ENCODE assay signal across 10 mouse cellular contexts in the genomic region with DNA sequence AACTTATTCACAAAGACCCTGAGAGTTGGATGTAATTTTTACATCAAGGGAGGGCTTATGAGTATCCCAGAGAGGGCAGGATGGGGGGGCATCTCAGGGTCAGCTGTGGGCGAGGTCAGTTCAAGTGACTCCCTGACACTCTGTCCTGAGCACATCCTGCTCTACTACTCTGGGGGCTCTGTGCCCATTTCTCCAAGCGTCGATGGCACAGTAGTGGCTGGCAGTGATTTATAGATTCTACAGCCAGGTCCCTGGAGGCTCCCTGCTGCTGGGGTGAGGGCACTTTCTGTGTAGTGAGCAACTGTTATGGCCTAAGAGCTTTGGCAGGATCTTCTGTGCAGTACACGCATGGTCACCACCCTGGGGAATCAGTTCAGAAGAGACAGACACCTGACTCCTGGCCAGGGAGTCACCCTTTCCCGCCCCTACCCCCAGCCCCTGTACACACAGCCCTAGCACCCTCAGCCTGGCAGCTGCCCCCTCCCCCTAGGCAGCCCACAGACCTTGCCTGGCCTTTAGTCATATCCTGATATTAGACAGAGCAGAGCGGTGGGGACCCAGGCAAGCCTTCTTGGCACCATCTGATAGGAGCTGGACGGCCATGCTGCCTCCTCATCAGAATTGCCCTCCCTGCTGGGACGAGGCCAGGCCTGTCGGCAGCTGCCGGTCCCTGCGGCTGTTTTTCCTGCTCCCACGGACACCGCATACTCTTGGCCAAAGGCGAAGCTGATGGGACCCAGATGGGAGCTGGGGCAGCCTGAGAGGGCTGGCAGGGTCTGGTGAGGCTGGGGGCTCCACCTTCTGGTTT. TPM values are rescaled to one million over a fixed set of nuclear protein-coding genes. Genes with fewer than 3 reads are reported as not detected.
DNase-seq lines count a peak whose midpoint lies in the region; ATAC-seq and TF ChIP-seq lines count a peak whose summit lies in the region.
"Had no signal": no experiment of that assay in that cellular context is flagged by ENCODE, and none has a peak within 500 bp of the region (broad histone marks: within the 10 kb centered on the region; RNA-seq: fewer than 3 reads in every experiment).

No protein-coding gene starts in this region.

- H3K4me1 ChIP-seq in hindbrain, embryonic 10.5 days (replicated peaks): peaks cover 47% of the 10 kb centered on the region
- no peaks in the 10 kb centered on the region for H3K4me1 ChIP-seq in midbrain, postnatal 0 days (ENCODE audit: insufficient read depth, low read length)

- no peak overlapping the region for H3K9ac ChIP-seq in midbrain, postnatal 0 days (replicated peaks; ENCODE audit: low read length, poor library complexity, severe bottlenecking)
- H3K9ac ChIP-seq: stomach, embryonic 15.5 days had no signal

- H3K4me2 ChIP-seq in midbrain, postnatal 0 days (ENCODE audit: low read depth, low read length, poor library complexity, severe bottlenecking): no peak overlapping the region
- H3K4me2 ChIP-seq: stomach, embryonic 15.5 days had no signal

- WGBS in hindbrain, embryonic 10.5 days: 63% methylated on average over 14 of the region's 14 CpGs
- 50% methylated on average over 14 of the region's 14 CpGs for WGBS in midbrain, postnatal 0 days

- no peaks in the 10 kb centered on the region for H3K9me3 ChIP-seq in hindbrain, embryonic 10.5 days
- no peaks in the 10 kb centered on the region for H3K9me3 ChIP-seq in midbrain, postnatal 0 days (ENCODE audit: low read length)
- H3K9me3 ChIP-seq: stomach, embryonic 15.5 days had no signal

- DNase-seq in adrenal gland, postnatal 10 days: peak; percentile 80
- no peak for DNase-seq in adrenal gland, postnatal 4 days (ENCODE audit: low spot score in 2 of 2)
- DNase-seq in retina, postnatal 1 day: peak; percentile 21
- DNase-seq in retina, embryonic 14.5 days (ENCODE audit: low spot score): no peak
- no peak for DNase-seq in hindbrain, embryonic 10.5 days (ENCODE audit: low spot score)
- DNase-seq in midbrain, postnatal 0 days (ENCODE audit: low spot score): peak; percentile 79
- DNase-seq in right cerebral cortex, postnatal 36 days (ENCODE audit: low spot score in 2 of 2): no peak
- DNase-seq in kidney, adult 18-20 months: no peak

- no peaks in the 10 kb centered on the region for H3K36me3 ChIP-seq in hindbrain, embryonic 10.5 days
- no peaks in the 10 kb centered on the region for H3K36me3 ChIP-seq in midbrain, postnatal 0 days (ENCODE audit: insufficient read depth, low read length)
- H3K36me3 ChIP-seq: stomach, embryonic 15.5 days had no signal

- peaks cover 8% of the 10 kb centered on the region; the same call in 1 of the 2 replicates for H3K27me3 ChIP-seq in hindbrain, embryonic 10.5 days (ENCODE audit: insufficient read depth, poor library complexity, severe bottlenecking)
- H3K27me3 ChIP-seq in midbrain, postnatal 0 days (ENCODE audit: insufficient read depth, low read length): no peaks in the 10 kb centered on the region
- H3K27me3 ChIP-seq: stomach, embryonic 15.5 days had no signal

- ATAC-seq in midbrain, postnatal 0 days (ENCODE audit: low FRiP score): peak; percentile 44

- no peak for TF ChIP-seq CTCF in midbrain, postnatal 0 days (IDR thresholded peaks at IDR 0.05)

- H3K4me3 ChIP-seq in hindbrain, embryonic 10.5 days: no peak overlapping the region
- H3K4me3 ChIP-seq in midbrain, postnatal 0 days (ENCODE audit: low read depth, low read length): no peak overlapping the region
- H3K4me3 ChIP-seq: stomach, embryonic 15.5 days had no signal

- H3K27ac ChIP-seq in hindbrain, embryonic 10.5 days: peak overlapping the region; percentile 87
- no peak overlapping the region for H3K27ac ChIP-seq in midbrain, postnatal 0 days (ENCODE audit: low read depth, low read length)
- H3K27ac ChIP-seq: stomach, embryonic 15.5 days had no signal

RNA-seq across cellular contexts. Expression of gene 7530416G11Rik, which starts 2.3 kb away (rescaled TPM):
- total RNA-seq in adrenal gland, postnatal 10 days (2021): not detected
- not detected for total RNA-seq in adrenal gland, postnatal 4 days (2021)
- polyA plus RNA-seq in hindbrain, embryonic 10.5 days (2016; fragmentation: Nextera tagmentation; extraction: Ambion mirVana): not detected in 2 replicates
- not detected in 2 replicates for total RNA-seq in midbrain, postnatal 0 days (2014; rRNA removed)
- polyA plus RNA-seq in midbrain, postnatal 0 days (2015; fragmentation: Nextera tagmentation; extraction: Ambion mirVana): not detected in 2 replicates
- total RNA-seq: left cerebral cortex, postnatal 14 days had no signal
- polyA plus RNA-seq: stomach, embryonic 15.5 days had no signal

Comparison
In these comparisons a context has a peak if more than half of its experiments do, and no peak if none do; other contexts are left out.
1. DNase-seq: peak in adrenal gland, postnatal 10 days (single experiment), retina, postnatal 1 day (single experiment) and midbrain, postnatal 0 days (single experiment); none in adrenal gland, postnatal 4 days (0 of 2), retina, embryonic 14.5 days (single experiment), hindbrain, embryonic 10.5 days (single experiment), right cerebral cortex, postnatal 36 days (0 of 2) and kidney, adult 18-20 months (single experiment).